ENCODE assay signal across 25 mouse cellular contexts in genomic region chr6:149040099-149040498, GRCm38 (mm10).
DNase-seq lines count a peak whose midpoint lies in the region; ATAC-seq and TF ChIP-seq lines count a peak whose summit lies in the region.
"Had no signal": no experiment of that assay in that cellular context is flagged by ENCODE, and none has a peak within 500 bp of the region (broad histone marks: within the 10 kb centered on the region; RNA-seq: fewer than 3 reads in every experiment).

No protein-coding gene starts in this region.

- TF ChIP-seq CTCF in spleen, adult 2 months (IDR thresholded peaks at IDR 0.05; ENCODE audit: extremely low read depth, insufficient read depth, insufficient read length, insufficient replicate concordance), result no peak

- peak in 1 of 2 experiments; percentile 18 for DNase-seq in spleen, adult 2 months (ENCODE audit: low read depth in 1 of 2, low spot score in 2 of 2)
- no peak for DNase-seq in spleen, adult 12 weeks (ENCODE audit: low spot score)
- DNase-seq in naive thymus-derived CD4-positive, alpha-beta T cell, adult 2 months (ENCODE audit: low read depth), result peak; percentile 4
- no peak for DNase-seq in ovary, adult 18-20 months (ENCODE audit: low spot score)
- DNase-seq in right cerebral cortex, postnatal 14 days, result no peak
- DNase-seq in left cerebral cortex, postnatal 10 days (ENCODE audit: extremely low spot score in 1 of 2, low spot score in 2 of 2), result no peak
- DNase-seq: adrenal gland, adult 8-10 months; cerebellum, adult 11 months; cerebellum, adult 9-11 months; gastrocnemius, postnatal 10 days; heart, postnatal 36 days; kidney, adult 9 months; kidney, postnatal 10 days; lung, postnatal 36 days had no signal

- 56% methylated on average over 4 of the region's 4 CpGs for WGBS in spleen, adult 2 months

- no peaks in the 10 kb centered on the region for H3K27me3 ChIP-seq in spleen, adult 2 months (ENCODE audit: control insufficient read depth, insufficient read depth, low read length)
- H3K27me3 ChIP-seq: embryonic facial prominence, embryonic 15.5 days; forebrain, embryonic 12.5 days; hindbrain, embryonic 12.5 days; limb, embryonic 13.5 days; lung, embryonic 15.5 days; midbrain, embryonic 13.5 days had no signal

- 0 out of 2 replicates have a peak overlapping the region, but pooled peaks have one; percentile 51 for H3K27ac ChIP-seq in spleen, adult 2 months (ENCODE audit: insufficient read depth, low read length)
- H3K27ac ChIP-seq: embryonic facial prominence, embryonic 10.5 days; embryonic facial prominence, embryonic 15.5 days; forebrain, embryonic 12.5 days; hindbrain, embryonic 12.5 days; hindbrain, postnatal 0 days; left cerebral cortex, adult 2 months; limb, embryonic 13.5 days; lung, embryonic 15.5 days; midbrain, embryonic 13.5 days had no signal

- H3K4me1 ChIP-seq in spleen, adult 2 months (ENCODE audit: control insufficient read depth, insufficient read depth, insufficient read length), result no peaks in the 10 kb centered on the region; the same call in 1 of the 2 replicates
- H3K4me1 ChIP-seq: embryonic facial prominence, embryonic 10.5 days; embryonic facial prominence, embryonic 15.5 days; forebrain, embryonic 12.5 days; hindbrain, embryonic 12.5 days; limb, embryonic 13.5 days; lung, embryonic 15.5 days; midbrain, embryonic 13.5 days had no signal

- H3K4me3 ChIP-seq in spleen, adult 2 months (ENCODE audit: extremely low read depth, insufficient read depth, insufficient read length), result peak overlapping the region; percentile 47; the same call in 1 of the 2 replicates
- H3K4me3 ChIP-seq: embryonic facial prominence, embryonic 10.5 days; embryonic facial prominence, embryonic 15.5 days; forebrain, embryonic 12.5 days; hindbrain, embryonic 12.5 days; left cerebral cortex, adult 2 months; limb, embryonic 13.5 days; lung, embryonic 15.5 days; midbrain, embryonic 13.5 days had no signal

- peak; percentile 83 for ATAC-seq in granulocyte monocyte progenitor cell, adult 5-6 weeks (replicated peaks; ENCODE audit: poor library complexity, severe bottlenecking)
- ATAC-seq: hindbrain, postnatal 0 days; intestine, postnatal 0 days; midbrain, embryonic 13.5 days had no signal

- TF ChIP-seq POLR2A in spleen, adult 2 months (IDR thresholded peaks at IDR 0.05; ENCODE audit: low read depth, low read length), result no peak

- intact Hi-C loops in left cerebral cortex, postnatal 10 days (cut with DNase I), result no loop called here

- peaks cover 4% of the 10 kb centered on the region for H3K36me3 ChIP-seq in spleen, adult 2 months (ENCODE audit: control insufficient read depth, insufficient read depth, low read length)
- H3K36me3 ChIP-seq: embryonic facial prominence, embryonic 15.5 days; lung, embryonic 15.5 days had no signal
